Mouse (Mus musculus): ENCODE measurements around the gene Aurkb.

Gene Aurkb

DNA sequence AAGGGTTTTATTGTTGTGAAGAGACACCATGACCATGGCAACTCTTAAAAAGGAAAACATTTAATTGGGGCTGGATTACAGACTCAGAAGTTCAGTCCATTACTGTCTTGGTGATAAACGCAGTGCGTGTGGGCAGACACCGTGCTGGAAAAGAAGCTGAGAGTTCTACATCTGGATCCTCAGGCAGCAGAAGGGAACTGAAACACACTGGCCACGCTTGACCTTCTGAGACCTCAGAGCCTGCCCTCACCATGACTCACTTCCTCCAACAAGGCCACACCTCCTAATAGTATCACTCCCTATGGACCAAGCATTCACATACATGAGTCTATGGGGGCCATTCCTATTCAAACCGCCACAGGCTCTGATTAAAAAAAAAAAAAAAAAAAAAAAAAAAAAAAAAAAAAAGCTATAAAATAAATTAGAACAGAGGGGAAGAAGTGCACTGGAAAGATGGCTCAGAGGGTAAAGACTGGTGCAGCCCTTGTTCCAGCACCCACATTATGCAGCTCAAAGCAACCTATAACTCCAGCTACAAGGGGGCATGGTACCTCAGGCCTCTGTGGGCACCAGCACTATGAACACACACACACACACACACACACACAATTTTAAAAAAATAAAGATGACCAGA, 33.5 kb downstream of the Aurkb start:
- CTCF ChIA-PET = interaction anchor here (0.6 to 1.9 kb wide), 3 partner anchors 9 to 228 kb away, joined by 3 to 8 read pairs (median 4); partner anchors contain the start of gene Vamp2

DNA sequence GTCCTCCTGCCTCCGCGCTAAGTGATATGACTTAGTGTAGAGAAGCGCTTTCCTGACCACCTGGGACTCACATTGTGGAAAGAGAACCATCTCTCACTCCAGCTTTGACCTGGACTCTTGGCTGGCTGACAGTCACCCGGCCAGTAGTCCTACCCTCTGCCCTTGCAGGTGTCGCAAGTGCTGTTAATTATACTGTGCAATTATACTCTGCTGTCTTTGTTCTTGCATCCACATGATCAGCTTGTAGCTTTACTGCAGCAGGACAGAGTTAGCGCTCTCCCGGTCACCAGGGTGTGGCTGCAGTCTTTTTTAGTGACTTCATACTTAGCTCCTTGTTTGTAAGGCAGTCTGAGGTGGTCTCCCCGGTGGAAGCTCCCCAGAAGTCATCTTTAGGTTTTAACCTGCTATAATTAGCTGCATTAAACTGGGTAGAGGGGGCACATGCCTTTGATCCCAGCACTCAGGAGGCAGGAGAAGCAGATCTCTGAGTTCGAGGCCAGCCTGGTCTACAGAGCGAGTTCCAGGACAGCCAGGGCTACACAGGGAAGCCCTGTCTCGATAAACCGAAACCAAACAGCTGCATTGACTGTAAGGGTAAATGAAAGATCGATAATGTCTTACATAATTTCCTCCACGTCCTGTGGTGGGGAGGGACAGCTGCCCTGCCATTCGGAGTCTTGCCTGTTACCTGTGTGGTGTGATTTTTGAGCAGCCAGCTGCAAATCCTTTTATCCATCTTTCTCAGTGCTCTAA, 34.8 kb downstream of the Aurkb start:
- CTCF ChIA-PET = interaction anchor here (1.0 to 1.9 kb wide), 2 partner anchors 8 to 12 kb away, joined by 3 to 8 read pairs; partner anchors contain the start of gene Vamp2

DNA sequence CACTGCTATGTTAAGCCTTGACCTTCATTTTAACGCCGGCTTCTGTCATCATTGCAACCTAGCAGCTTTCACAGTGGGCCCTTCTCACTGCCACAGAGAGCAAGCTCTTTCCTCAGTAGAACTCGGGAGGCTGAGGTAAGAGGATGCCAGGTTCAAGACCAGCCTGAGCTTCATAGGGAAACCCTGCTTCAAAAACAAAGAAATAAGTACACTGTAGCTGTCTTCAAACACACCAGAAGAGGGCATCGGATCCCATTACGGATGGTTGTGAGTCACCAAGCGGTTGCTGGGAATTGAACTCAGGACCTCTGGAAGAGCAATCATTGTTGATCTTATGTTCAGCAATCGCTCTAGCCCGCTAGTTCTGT, 35.4 kb downstream of the Aurkb start:
- CTCF ChIA-PET = interaction anchor here (0.7 kb wide), 1 partner anchor 31 kb away, joined by 6 read pairs; no protein-coding TSS in a partner anchor

DNA sequence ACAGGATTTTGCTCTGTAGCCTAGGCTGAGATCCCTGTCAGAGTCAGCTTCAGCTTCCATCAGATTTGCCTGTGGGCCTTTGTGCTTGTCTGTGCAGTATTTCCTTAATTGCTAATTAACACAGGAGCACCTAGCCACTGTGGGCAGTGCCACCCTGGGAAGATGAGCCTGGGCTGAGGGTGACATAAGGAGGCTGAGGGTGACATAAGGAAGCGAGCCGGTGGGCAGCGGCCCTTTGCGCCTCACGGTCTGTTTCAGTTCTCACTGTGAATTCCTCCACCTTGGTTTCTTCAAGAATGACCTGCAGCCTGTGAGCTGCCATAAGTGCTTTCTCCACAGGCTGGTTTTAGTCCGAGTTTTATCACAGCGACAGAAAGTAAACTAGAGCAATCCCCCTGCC, 36.2 kb downstream of the Aurkb start:
- CTCF ChIA-PET = interaction anchor here (0.7 kb wide), 1 partner anchor 30 kb away, joined by 6 read pairs; no protein-coding TSS in a partner anchor

DNA sequence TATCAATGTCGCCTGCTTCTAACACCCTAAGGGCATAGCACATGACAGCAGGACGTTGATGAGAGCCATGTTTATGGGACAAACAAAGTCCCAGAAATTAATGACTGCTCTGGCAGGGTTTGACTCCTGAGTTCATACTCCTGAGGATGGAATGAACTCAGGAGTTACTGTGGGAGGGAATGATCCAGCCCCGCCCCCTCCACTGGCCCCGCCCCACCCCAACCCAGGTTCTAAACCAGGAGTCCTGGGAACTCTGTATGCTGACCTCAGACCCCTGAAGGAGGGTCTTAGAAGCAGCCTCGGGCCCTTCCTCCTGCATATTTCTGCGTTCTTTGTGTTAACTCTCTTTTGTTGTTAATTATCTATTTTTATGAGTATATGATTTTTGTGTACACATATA, 40.2 kb downstream of the Aurkb start:
- CTCF ChIA-PET = no interaction called here

DNA sequence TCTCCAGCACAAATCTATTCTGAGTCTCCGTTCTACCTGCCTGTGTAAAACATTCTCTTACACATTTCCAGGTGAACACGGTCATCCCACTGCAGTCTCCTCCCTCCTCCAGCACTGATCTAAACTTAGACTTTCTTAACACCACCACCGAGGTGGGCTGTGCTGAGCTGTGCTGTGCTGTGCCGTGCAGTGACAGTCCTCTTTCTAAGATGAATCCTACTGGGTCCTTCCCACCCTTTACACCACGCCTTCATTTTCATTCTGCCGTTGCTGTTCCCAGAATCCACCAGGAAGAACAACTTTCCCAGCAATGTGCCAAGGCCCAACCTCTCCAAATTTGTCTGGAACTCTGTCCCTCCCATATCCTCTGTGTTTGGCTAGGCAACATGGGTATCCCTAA, 40.9 kb downstream of the Aurkb start:
- CTCF ChIA-PET = no interaction called here

DNA sequence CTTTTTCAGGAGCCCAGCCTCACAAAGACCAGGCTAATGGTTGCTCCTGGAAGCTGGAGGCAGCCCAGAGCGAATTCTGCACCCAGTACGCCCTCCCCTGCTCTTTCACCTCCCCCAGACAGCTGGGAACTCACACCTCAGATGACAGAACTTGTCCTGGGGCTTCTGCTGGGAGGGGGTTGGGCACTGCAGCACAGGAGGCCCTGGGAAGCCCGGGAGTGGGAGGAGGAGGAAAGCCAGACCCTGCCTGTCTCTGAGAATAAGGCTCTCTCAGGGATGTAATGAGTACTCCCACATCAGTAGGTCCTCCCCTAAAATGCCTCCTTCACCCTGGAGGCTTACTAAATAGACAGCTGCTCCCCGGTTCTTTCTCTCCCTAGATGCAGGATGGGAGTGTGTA, 41.6 kb downstream of the Aurkb start:
- CTCF ChIA-PET = interaction anchor here (1.5 kb wide), 1 partner anchor 8 kb away, joined by 8 read pairs; no protein-coding TSS in a partner anchor

DNA sequence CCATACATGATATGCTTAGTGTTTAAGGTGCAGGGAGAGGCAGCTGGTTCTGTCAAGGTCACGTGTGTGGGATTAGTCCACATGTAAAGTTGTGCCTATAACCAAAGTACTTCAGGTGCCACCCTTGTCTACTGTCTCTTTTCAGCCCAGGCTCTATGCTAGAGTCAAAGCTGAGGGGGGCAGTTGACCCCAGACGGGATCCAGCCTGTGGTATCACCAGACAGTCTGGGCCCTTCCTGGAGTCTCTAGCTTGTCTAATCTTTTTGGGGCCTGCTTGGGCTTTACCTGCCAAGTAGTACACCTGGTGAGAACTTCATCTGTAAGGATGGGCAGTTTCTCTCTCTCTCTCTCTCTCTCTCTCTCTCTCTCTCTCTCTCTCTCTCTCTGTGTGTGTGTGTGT, 42.1 kb downstream of the Aurkb start:
- CTCF ChIA-PET = interaction anchor here (0.7 to 1.5 kb wide), 2 partner anchors 8 to 17 kb away, joined by 3 to 8 read pairs; partner anchors contain the start of gene Tmem107

DNA sequence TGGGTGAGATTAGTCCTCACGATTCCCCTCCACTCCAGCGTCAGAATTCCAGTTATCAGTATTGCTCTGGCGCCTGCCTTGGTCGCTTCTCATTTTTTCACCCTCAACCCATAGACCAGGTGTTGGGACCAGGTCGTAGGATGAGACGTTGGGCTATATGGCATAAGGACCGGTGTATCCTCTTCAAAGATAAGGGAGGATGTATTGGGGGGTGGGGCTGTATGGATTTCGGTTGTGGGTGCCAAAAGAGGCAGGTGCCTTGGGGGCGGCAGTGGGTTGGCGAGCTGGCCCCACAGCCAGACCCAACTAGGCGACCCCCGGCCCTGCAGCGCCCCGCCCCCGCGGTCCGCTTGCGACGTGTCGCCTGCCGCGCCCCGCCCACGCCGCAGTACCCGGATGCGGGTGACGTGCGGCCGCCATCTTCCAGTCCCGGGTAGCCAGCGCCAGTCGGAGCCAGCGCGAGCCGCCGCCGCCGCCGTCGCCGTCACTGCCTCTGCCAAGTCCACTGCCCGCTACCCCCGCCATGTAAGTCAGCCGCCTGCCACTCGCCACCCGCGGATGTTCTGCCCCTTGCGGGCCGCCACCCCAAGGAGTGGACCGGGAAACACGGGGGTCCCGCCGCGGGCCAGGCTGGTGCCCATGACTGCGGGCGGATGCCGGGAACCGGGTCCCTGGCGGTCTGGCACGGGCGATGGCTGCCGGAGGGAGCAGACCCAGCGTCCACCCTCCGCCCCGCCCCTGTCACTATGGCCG, 42.8 kb downstream of the Aurkb start, which contains the start of gene Vamp2:
Gene Vamp2, plus strand, starts transcription at position 388 of the 753 bp plus-strand sequence.
- CTCF ChIA-PET = interaction anchor here (0.7 to 1.5 kb wide), 2 partner anchors 9 to 18 kb away, joined by 3 to 8 read pairs; partner anchors contain the start of gene Tmem107

DNA sequence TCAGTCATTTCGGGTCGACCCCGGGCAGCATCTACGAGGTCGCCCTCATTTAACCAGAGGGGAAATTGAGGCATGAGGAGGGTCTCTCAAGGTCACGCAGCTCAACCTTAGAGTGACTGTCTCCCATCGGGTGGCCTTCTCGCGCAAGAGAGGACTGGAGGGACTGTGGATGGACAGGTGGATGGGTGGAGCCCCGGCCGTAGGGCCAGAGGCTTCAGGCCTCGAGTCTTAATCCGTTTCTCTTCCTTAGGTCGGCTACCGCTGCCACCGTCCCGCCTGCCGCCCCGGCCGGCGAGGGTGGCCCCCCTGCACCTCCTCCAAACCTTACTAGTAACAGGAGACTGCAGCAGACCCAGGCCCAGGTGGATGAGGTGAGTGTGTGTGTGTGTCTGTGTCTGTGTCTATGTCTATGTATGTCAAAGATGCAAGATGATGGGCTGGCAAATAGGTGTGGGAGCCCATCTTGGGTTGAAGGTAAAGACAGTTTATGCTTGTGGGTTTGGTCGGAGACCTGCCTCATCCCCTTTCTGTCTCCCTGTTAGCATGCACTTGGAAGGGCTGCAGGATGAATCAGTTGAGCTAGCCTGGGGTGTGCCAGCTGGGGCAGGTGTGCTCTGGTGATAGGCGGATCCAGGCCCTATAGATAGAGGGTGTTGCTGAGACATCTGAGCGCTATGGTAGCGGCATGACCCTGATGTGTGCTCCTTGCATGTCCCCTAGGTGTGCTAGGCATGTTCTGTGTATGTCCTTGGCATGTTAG, 43.6 kb downstream of the Aurkb start:
- CTCF ChIA-PET = interaction anchor here (0.9 to 1.5 kb wide), 2 partner anchors 10 to 17 kb away, joined by 4 to 8 read pairs; no protein-coding TSS in a partner anchor

DNA sequence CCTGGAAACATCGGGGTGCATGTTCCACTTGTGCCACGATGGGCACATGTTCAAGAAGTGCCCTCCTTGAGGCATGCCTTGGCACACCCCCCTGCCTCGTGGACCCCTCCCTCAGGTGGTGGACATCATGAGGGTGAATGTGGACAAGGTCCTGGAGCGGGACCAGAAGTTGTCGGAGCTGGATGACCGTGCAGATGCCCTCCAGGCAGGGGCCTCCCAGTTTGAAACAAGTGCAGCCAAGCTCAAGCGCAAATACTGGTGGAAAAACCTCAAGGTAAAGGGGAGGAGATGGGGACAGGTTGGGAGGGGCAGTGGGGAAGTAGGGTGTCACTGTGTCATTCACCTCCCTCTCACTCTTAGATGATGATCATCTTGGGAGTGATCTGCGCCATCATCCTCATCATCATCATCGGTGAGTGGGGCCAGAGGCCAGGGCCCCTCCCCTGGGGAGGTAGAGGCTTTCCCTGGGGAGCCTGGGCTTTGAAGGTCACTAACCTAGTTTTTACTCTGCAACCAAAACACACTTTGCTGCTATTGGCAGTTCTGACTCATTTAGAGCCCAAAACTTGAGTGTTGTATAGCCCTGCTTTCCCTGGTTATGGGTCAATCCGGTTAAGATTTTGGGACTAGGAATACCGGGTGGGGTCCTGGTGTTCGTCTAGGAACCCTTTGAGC, 44.3 kb downstream of the Aurkb start:
- CTCF ChIA-PET = interaction anchor here (0.9 kb wide), 1 partner anchor 18 kb away, joined by 4 read pairs; no protein-coding TSS in a partner anchor

DNA sequence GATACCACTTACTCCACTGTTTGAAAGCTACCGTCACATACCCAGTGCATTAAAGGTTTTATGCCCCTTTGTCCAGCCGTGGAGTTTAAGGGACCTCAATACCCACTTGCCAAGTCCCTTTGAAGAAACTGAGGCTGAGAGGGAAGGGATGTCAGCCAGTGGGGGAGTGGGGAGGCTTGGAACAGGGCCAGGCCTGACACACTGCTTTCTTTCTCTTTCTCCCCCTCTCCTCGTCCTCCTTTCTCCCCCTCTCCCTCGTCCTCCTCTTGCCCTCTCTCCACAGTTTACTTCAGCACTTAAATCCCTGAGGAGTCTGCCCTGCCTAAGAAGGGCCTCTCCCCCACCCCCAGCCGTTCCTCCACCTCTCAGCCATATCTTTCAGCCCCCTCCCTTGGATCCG, 44.9 kb downstream of the Aurkb start:
- CTCF ChIA-PET = interaction anchor here (0.6 kb wide), 1 partner anchor 32 kb away, joined by 3 read pairs; the partner anchor contains the start of gene 9130213A22Rik

DNA sequence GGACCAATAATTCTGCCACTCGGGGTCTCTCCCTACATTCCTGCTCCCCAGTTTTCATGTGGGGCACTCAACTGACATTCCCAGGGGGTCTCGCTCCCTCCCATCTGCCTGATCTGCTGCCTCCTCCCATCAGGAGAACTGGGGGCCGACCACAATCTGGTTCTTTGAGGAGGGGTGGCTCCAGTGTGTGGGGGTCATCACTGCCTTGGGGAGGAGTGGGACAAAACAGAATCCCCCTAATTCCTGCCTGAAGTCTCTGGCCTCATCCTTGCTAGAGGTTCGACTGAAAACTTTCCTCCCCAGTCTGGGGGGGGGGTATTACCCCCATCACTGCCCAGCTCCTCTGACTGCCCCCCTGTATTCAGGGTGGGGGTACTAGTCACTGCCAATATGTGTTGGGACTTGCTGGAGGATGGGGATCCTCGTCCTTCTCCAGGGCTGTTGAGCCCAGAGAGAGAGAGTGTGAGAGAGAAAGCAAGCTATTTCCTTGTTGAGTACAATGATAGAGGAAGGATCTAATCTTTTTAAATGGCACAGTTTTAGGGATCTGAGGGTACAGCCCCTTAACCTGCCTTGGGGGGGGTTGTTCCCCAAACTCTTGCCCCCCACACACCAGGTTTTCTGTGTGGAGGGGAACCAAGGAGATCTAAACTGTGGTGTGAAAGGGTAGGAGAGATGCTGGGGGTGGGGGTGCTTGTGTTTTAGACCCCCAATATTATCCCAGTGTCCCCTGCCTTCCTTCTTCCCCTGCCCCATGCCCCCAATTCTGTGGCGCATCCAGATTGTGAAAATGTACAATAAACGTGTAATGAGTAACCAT, 46.3 kb downstream of the Aurkb start:
- CTCF ChIA-PET = interaction anchor here (0.7 to 3.1 kb wide), 5 partner anchors 12 to 31 kb away, joined by 3 to 28 read pairs (median 4); partner anchors contain the start of gene 9130213A22Rik

DNA sequence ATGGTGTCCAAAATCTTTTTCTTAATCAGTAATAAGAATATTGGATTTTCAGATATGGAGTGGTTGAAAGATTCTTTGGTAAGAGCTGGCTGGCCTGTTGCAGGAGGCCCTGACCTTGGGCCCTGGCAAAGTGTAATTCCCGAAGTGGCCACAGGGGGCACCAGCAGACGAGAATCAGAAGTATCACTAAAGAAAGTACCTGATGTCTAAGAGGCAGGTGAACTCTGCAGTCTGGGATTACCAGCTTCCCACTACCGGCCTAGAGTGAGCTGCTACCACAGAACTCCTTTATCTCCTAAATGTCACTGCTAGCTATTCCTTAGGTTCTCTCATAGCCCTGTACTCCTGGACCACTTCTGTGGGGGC, 46.9 kb downstream of the Aurkb start:
- CTCF ChIA-PET = interaction anchor here (0.6 to 3.1 kb wide), 6 partner anchors 12 to 30 kb away, joined by 3 to 28 read pairs (median 4); partner anchors contain the start of genes 9130213A22Rik and Hes7

DNA sequence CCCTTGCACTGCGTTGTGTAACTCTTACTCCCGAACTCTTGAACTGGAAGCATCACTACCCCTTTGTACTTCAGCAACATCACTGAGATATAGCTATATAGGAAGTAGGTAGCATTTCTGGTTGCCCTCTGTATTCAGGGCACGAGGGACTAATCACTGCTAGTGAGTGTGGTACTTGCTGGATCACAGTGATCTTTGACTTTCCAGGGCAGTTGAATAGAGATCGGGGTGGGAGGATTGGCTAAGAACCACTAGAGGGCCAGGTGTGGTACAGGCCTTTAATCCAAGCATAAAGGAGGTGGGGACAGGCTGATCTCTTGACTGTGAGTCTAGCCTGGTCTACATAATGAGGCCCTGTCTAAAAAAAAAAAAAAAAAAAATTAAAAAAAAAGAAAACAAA, 47.4 kb downstream of the Aurkb start:
- CTCF ChIA-PET = interaction anchor here (0.6 to 3.1 kb wide), 7 partner anchors 9 to 49 kb away, joined by 3 to 28 read pairs (median 7); partner anchors contain the start of genes 9130213A22Rik and Hes7

DNA sequence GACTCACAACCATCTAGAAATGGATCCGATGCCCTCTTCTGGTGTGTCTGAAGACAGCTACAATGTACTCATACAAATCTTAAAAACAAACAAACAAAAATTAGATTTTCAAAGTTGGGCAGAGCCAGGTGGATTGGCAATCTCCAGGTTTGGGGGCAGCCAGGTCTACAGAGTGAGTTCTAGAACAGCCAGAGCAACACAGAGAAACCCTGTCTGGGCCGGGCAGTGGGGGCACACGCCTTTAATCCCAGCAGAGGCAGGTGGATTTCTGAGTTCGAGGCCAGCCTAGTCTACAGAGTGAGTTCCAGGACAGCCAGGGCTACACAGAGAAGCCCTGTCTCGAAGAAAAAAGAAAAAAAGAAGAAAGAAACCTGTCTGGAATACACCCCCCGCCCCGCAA, 48.4 kb downstream of the Aurkb start:
- CTCF ChIA-PET = interaction anchor here (0.7 to 3.1 kb wide), 4 partner anchors 8 to 33 kb away, joined by 4 to 28 read pairs (median 6); partner anchors contain the start of gene 9130213A22Rik

DNA sequence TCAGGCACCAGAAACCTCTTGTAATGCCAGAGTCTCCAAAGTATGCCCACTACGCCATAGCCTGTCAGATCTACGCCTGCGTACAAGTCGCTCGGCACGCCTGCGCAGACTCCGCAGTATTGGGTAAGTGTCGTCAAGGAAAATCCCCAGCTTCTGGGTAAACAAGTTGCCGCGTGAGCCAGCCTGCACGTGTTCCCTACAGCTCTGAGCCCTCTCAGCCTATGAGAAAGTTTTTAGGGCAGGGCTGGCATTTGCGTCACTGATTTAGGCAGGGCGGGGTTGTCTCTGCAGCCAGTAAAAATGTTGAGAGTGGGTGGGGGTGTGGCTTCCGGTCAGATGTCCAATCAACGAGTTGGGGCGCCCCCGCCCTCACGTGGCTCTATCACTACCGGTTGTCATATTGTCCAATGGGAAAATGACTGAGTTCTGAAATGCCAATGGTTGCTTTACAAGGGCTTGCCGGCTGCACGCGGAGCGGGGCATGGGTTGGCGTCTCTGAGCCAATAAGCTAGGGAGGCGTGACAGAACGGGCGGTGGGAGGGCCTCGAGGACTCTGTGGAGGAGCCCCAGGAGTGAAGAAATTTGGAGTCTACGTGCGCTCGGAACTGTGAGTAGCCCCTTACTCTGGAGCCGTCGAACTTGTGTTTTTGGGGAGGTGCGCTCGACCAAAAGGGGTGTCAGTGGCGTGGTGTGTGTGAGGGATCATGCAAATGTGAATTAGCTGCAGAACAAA, 49.4 kb downstream of the Aurkb start, which contains the start of gene Per1:
Gene Per1, plus strand, starts transcription at position 521 of the 733 bp plus-strand sequence.
- CTCF ChIA-PET = interaction anchor here (1.2 to 3.1 kb wide), 2 partner anchors 15 to 28 kb away, joined by 4 to 28 read pairs; partner anchors contain the start of gene 9130213A22Rik
